Mouse (Mus musculus) liver, adult 2 months (tissue): ENCODE measurements around the gene Elf2. TPM values are rescaled to one million over a fixed set of nuclear protein-coding genes. Genes with fewer than 3 reads are reported as not detected.
"Not testable (repeated sequence)": the region's sequence is repeated elsewhere in the genome, so short reads cannot be mapped to it uniquely, and the experiment has no call there.

ENCODE experiments used
- DNase-seq: peaks from one replicate; pipeline ENCODE4 v3.0.0-alpha.2; 2011; ENCODE audit warnings: low read depth, low spot score; ENCODE audit errors: extremely low read depth
- H3K27ac ChIP-seq: fragments of 200-500 bp; replicated peaks from 2 replicates; pipeline ENCODE4 v1.5.1; 2012; ENCODE audit warnings: low read depth, mild to moderate bottlenecking, control low read depth, inconsistent platforms, low read length; ENCODE audit not compliant: insufficient read depth
- H3K27me3 ChIP-seq: fragments of 200-500 bp; 2 replicates; pipeline ENCODE4 v1.6.1; 2012; ENCODE audit warnings: mild to moderate bottlenecking, moderate library complexity, low read length, inconsistent platforms; ENCODE audit not compliant: control insufficient read depth, insufficient read depth
- H3K36me3 ChIP-seq: fragments of 200-500 bp; 2 replicates; pipeline ENCODE4 v1.6.1; 2012; ENCODE audit warnings: low read length, inconsistent platforms; ENCODE audit not compliant: control insufficient read depth, insufficient read depth
- H3K4me1 ChIP-seq: fragments of 200-500 bp; 2 replicates; pipeline ENCODE4 v1.6.1; 2011; ENCODE audit warnings: low read length; ENCODE audit not compliant: control insufficient read depth, insufficient read depth
- H3K4me3 ChIP-seq: fragments of 200-500 bp; 2 replicates; pipeline ENCODE4 v1.5.1; 2011; ENCODE audit warnings: low read depth, mild to moderate bottlenecking, control low read depth, low read length, moderate library complexity; ENCODE audit not compliant: insufficient read depth
- H3K79me2 ChIP-seq: fragments of 200-500 bp; 2 replicates; pipeline ENCODE4 v1.6.1; 2012; ENCODE audit warnings: inconsistent platforms, mild to moderate bottlenecking, low read length, moderate library complexity; ENCODE audit not compliant: control insufficient read depth, insufficient read depth
- H3K9ac ChIP-seq: fragments of 200-500 bp; 2 replicates; pipeline ENCODE4 v1.6.1; 2012; ENCODE audit warnings: low read depth, mild to moderate bottlenecking, control low read depth, inconsistent platforms, low read length
- CTCF ChIP-seq: fragments of 200-500 bp; IDR thresholded peaks from 2 replicates; pipeline ENCODE4 v1.5.1; 2011; ENCODE audit warnings: low read depth, low read length, control low read depth
- POLR2A ChIP-seq: fragments of 200-500 bp; IDR thresholded peaks from 2 replicates; pipeline ENCODE4 v1.6.1; 2011; ENCODE audit warnings: low read length, control low read depth; ENCODE audit not compliant: insufficient read depth; ENCODE audit errors: extremely low read depth
- WGBS: fragments of 180-500 bp; shearing (Covaris S2); methylation state at CpG from one replicate; pipeline ENCODE4 v1.1.7; 2018; 5-methylcytosine and 5-hydroxymethylcytosine counted together
- polyA plus RNA-seq: library from polyadenylated mRNA; depleted of rRNA; stranded (reverse); fragments of >200 nt; gene quantifications from 2 replicates; pipeline ENCODE4 v1.2.3, GENCODE M21; 2012
- total RNA-seq: library from RNA; depleted of rRNA; stranded (reverse); fragments of >200 nt; gene quantifications from 2 replicates; pipeline ENCODE4 v1.2.3, GENCODE M21; 2014

Gene Elf2
- total and polyA plus RNA-seq, 2 experiments = 14.0 to 23.8 TPM

DNA sequence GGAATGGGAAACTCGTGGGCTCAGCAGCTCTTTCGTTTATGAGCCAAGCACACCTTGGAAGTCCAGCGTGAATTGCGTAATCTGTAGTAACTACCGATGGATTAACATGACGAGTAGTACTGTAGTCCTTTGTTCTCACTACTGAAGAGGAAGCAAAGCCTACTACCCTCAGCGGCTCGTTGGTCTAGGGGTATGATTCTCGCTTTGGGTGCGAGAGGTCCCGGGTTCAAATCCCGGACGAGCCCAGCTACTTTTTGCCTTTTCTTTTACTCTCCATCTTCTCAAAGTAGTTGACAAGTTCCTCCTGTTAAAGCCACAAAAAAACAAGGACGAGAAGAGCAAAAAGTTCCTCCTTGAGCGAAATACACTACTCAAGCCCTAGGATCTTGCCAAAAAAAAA is 17.7 kb upstream of the Elf2 start:
- no peaks in the 10 kb centered on the region for H3K36me3 ChIP-seq
- peaks cover 8% of the 10 kb centered on the region for H3K4me1 ChIP-seq
- H3K4me3 ChIP-seq = no peak overlapping the region
- TF ChIP-seq CTCF (no peak), POLR2A (no peak)
- H3K79me2 ChIP-seq = no peaks in the 10 kb centered on the region
- no peak overlapping the region for H3K9ac ChIP-seq
- no peak overlapping the region for H3K27ac ChIP-seq
- peak; percentile 79 for DNase-seq
- 9% methylated on average over 15 of the region's 15 CpGs for WGBS
- no peaks in the 10 kb centered on the region for H3K27me3 ChIP-seq

GRCm38 (mm10) chr3:51357624-51358023 is 17.2 kb upstream of the Elf2 start:
- TF ChIP-seq POLR2A (no peak), CTCF (no peak)
- no peak for DNase-seq
- Histone ChIP-seq H3K36me3 (no peaks in the 10 kb centered on the region), H3K4me1 (peaks cover 8% of the 10 kb centered on the region), H3K27ac (no peak overlapping the region), H3K9ac (no peak overlapping the region), H3K4me3 (no peak overlapping the region), H3K79me2 (no peaks in the 10 kb centered on the region), H3K27me3 (no peaks in the 10 kb centered on the region)
- 52% methylated on average over 14 of the region's 14 CpGs for WGBS

DNA sequence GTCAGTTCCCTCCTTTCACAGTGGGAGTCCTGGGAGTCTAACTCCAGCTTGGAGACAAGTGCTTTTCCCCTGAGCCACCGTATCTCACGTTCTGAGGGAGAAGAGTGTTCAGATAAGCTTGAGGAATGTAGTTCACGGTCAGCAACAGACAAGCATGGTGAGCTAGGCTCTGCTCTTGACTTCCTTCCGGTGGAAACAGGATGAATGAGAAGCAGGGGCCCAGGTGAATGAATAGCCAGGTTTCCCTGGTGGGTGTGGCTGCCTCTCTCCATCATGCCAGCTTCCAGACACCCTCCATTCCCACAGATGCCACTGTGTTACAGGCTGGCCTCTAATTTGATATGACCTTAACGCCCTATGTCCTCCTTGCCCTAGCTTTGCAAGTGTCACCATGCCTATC is 16.6 kb upstream of the Elf2 start:
- no peak for TF ChIP-seq POLR2A
- no peak for TF ChIP-seq CTCF
- DNase-seq = no peak
- Histone ChIP-seq H3K27ac (no peak overlapping the region), H3K4me3 (no peak overlapping the region), H3K9ac (no peak overlapping the region), H3K4me1 (peaks cover 8% of the 10 kb centered on the region), H3K27me3 (no peaks in the 10 kb centered on the region), H3K36me3 (no peaks in the 10 kb centered on the region), H3K79me2 (no peaks in the 10 kb centered on the region)
- WGBS = 59% methylated on average over 5 of the region's 5 CpGs

DNA sequence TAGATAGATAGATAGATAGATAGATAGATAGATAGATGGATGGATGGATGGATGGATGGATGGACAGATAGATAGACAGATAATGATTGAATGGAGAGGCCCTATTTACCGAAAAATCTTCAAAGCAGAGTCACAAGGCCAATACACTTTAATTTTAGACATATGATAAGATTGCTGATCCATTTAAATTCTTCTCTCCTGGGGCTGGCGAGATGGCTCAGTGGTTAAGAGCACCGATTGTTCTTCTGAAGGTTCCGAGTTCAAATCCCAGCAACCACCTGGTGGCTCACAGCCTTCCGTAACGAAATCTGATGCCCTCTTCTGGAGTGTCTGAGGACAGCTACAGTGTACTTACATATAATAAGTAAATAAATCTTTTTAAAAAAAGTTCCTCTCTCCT is 14.5 kb upstream of the Elf2 start:
- not testable (repeated sequence) for H3K4me3 ChIP-seq, H3K27me3 ChIP-seq, DNase-seq, H3K27ac ChIP-seq, H3K9ac ChIP-seq, H3K79me2 ChIP-seq, H3K4me1 ChIP-seq, H3K36me3 ChIP-seq
- WGBS = 91% methylated on average over 6 of the region's 6 CpGs

- H3K4me1 ChIP-seq = peaks cover 7% of the 10 kb centered on the region
- TF ChIP-seq CTCF (no peak), POLR2A (no peak)
- DNase-seq = no peak
- H3K9ac ChIP-seq = no peak overlapping the region
- H3K79me2 ChIP-seq = no peaks in the 10 kb centered on the region
- H3K27ac ChIP-seq = no peak overlapping the region
- no peaks in the 10 kb centered on the region for H3K27me3 ChIP-seq
- WGBS = 81% methylated on average over 3 of the region's 3 CpGs
- H3K36me3 ChIP-seq = no peaks in the 10 kb centered on the region
- H3K4me3 ChIP-seq = no peak overlapping the region
These were observed 13.6 kb upstream of the Elf2 start for GRCm38 (mm10) chr3:51354034-51354427.

GRCm38 (mm10) chr3:51353325-51354033 is 13.0 kb upstream of the Elf2 start:
- WGBS = 67% methylated on average over 4 of the region's 4 CpGs
- H3K79me2 ChIP-seq = no peaks in the 10 kb centered on the region

More at GRCm38 (mm10) chr3:51353325-51354033, 13.0 kb upstream of the Elf2 start:
- H3K4me3 ChIP-seq = no peak overlapping the region
- TF ChIP-seq POLR2A (no peak), CTCF (peak; percentile 65)
- 0 out of 2 replicates have a peak, but pooled peaks cover 1% of the 10 kb centered on the region for H3K4me1 ChIP-seq
- no peaks in the 10 kb centered on the region for H3K27me3 ChIP-seq
- H3K9ac ChIP-seq = no peak overlapping the region
- no peaks in the 10 kb centered on the region for H3K36me3 ChIP-seq
- DNase-seq = no peak
- no peak overlapping the region for H3K27ac ChIP-seq
